Mouse (Mus musculus) neural tube, embryonic 15.5 days (tissue): ENCODE data around the gene Cmtm4. TPM values are rescaled to one million over a fixed set of nuclear protein-coding genes. Genes with fewer than 3 reads are reported as not detected.

Experiments used
- ATAC-seq: fragments of 200-750 bp; cut with Nextera tagmentation; 2 replicates; pipeline ENCODE4 v1.8.0; 2017; ENCODE audit warnings: mild to moderate bottlenecking, moderate TSS enrichment, moderate library complexity; ENCODE audit not compliant: low FRiP score
- H3K27ac ChIP-seq: fragments of 300-500 bp; sonication (generic); replicated peaks from 2 replicates; pipeline ENCODE4 v1.5.1; 2015; ENCODE audit warnings: mild to moderate bottlenecking, inconsistent platforms
- H3K27me3 ChIP-seq: fragments of 300-500 bp; sonication (generic); replicated peaks from 2 replicates; pipeline ENCODE4 v1.6.1; 2015; ENCODE audit warnings: inconsistent platforms
- H3K36me3 ChIP-seq: fragments of 300-500 bp; sonication (generic); 2 replicates; pipeline ENCODE4 v1.6.1; 2015; ENCODE audit warnings: inconsistent platforms
- H3K4me1 ChIP-seq: fragments of 300-500 bp; sonication (generic); 2 replicates; pipeline ENCODE4 v1.6.1; 2015; ENCODE audit warnings: inconsistent platforms
- H3K4me2 ChIP-seq: fragments of 300-500 bp; sonication (generic); 2 replicates; pipeline ENCODE4 v1.6.1; 2015; ENCODE audit warnings: inconsistent platforms, mild to moderate bottlenecking, moderate library complexity
- H3K4me3 ChIP-seq: fragments of 300-500 bp; sonication (generic); replicated peaks from 2 replicates; pipeline ENCODE4 v1.5.1; 2015; ENCODE audit warnings: mild to moderate bottlenecking, inconsistent platforms
- H3K9ac ChIP-seq: fragments of 300-500 bp; sonication (generic); replicated peaks from 2 replicates; pipeline ENCODE4 v1.6.1; 2015; ENCODE audit warnings: mild to moderate bottlenecking, inconsistent platforms
- H3K9me3 ChIP-seq: fragments of 300-500 bp; sonication (generic); replicated peaks from 2 replicates; pipeline ENCODE4 v1.6.1; 2016; ENCODE audit warnings: inconsistent platforms
- WGBS: fragments of 180-500 bp; shearing (Covaris S2); methylation state at CpG from one replicate; pipeline ENCODE4 v1.1.7; 2015; ENCODE audit warnings: mixed read lengths; 5-methylcytosine and 5-hydroxymethylcytosine counted together
- polyA plus RNA-seq: library from polyadenylated mRNA; unstranded; fragments of >200 nt; fragmentation: Nextera tagmentation; extraction: Ambion mirVana; gene quantifications from 2 replicates; pipeline ENCODE4 v1.2.1, GENCODE M21; 2015

Gene Cmtm4
- polyA plus RNA-seq, 1 experiment from 2014 or later: 2.4 TPM

DNA sequence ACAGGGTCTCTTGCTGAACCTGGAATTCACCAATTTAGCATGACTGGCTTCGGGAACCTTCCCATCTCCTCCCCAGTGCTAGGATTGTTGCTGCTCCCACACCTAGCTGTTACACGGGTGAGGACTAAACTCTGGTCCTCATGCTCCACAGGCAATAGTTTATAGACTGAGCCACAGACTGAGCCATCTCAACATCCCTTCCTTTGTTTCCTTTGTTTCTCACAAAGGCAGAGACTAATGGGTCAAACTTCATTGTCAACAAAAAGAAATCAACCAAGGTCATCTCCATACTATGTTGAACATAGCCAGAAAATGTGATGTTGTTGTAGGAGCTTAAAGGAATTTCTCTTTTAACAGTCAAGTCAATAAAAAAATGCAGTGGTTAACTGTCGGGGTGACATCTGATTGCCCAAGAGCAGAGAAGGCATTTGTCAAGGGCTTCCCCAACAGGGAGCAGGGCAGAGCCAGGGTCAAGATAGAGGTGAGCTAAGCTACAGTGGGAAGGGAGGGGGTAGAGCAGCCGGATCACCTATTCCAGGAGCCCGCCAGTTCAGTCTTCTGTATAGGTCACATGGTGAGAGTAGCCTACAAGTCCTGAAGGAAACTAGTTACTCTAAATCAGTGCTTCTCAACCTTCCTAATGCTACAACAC is 37.7 kb upstream of the Cmtm4 start:
- no peak overlapping the region for H3K9ac ChIP-seq
- H3K4me2 ChIP-seq: no peak overlapping the region
- no peaks in the 10 kb centered on the region for H3K9me3 ChIP-seq
- peaks cover 90% of the 10 kb centered on the region for H3K36me3 ChIP-seq
- H3K27ac ChIP-seq: no peak overlapping the region
- no peak for ATAC-seq
- no peaks in the 10 kb centered on the region for H3K27me3 ChIP-seq
- H3K4me3 ChIP-seq: no peak overlapping the region
- 91% methylated on average over 5 of the region's 5 CpGs for WGBS
- peaks cover 24% of the 10 kb centered on the region for H3K4me1 ChIP-seq

- Histone ChIP-seq H3K36me3 (peaks cover 94% of the 10 kb centered on the region), H3K4me3 (no peak overlapping the region), H3K9me3 (no peaks in the 10 kb centered on the region), H3K27ac (no peak overlapping the region), H3K27me3 (no peaks in the 10 kb centered on the region), H3K9ac (no peak overlapping the region), H3K4me1 (peaks cover 24% of the 10 kb centered on the region), H3K4me2 (no peak overlapping the region)
- 98% methylated on average over 6 of the region's 6 CpGs for WGBS
- no peak for ATAC-seq
These were observed 37.0 kb upstream of the Cmtm4 start for GRCm38 (mm10) chr8:104432656-104433055.

DNA sequence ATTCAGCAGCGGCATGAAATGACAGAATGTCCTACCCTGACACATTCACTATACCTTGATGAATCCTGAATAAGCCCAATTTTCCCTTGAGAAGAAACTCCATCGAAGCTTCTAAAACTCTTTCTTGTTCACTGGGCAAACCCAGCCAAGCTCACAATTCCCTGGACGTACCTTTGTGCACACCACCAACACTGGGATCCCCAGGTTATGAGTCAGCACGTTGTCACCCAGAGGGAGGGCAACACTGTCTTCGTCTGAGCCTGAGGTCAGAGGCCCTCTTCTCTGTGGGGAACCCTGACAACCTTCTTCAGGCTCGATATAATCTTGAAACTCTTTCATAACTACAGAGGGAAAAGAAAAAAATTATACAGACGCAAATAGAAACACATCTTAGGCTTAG is 34.6 kb upstream of the Cmtm4 start:
- ATAC-seq: no peak
- H3K9ac ChIP-seq: no peak overlapping the region
- no peaks in the 10 kb centered on the region for H3K27me3 ChIP-seq
- no peak overlapping the region for H3K27ac ChIP-seq
- H3K4me3 ChIP-seq: no peak overlapping the region
- 87% methylated on average over 7 of the region's 7 CpGs for WGBS
- peaks cover 94% of the 10 kb centered on the region for H3K36me3 ChIP-seq
- H3K9me3 ChIP-seq: no peaks in the 10 kb centered on the region
- no peak overlapping the region for H3K4me2 ChIP-seq
- peaks cover 8% of the 10 kb centered on the region for H3K4me1 ChIP-seq

DNA sequence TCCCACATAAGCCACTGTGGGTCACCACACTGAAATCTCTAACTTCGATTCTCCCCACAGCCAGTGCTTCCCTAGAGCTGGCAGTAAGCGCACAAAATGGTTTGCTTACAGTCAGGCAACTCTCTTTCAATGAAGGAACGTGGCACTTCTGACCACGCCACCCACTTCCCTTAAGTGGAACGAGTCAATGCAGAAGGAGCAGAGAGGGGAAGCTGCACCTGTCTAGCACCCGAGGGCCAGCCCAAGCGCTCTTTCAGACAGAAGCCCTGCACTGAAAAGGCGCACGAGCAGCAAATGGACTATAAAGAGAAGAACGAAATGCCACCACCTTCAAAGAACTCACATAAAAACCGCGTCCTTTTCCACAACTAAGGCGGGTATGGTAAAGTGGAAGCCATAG is 32.1 kb upstream of the Cmtm4 start:
- 90% methylated on average over 13 of the region's 13 CpGs for WGBS

DNA sequence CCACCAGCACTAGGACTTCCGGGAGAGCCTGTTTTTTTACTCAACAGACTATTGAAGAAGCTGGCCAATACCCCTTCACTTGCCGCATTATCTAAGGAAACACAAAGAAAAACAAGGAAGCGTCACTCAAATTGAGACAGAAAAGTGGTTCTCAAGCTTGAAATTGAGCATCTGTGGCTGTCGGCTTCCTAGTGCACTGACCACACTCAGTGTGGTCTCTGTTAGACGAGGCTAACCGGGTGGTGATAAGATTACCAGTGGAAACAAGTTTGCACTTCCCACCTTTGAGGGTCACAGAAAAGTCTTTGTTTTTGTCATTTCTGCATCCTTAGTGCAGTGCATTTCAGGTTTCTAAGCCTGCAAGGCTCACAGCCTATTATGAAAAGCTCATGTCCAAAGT is 26.7 kb upstream of the Cmtm4 start:
- H3K4me2 ChIP-seq: no peak overlapping the region
- no peak overlapping the region for H3K9ac ChIP-seq
- no peak for ATAC-seq
- no peaks in the 10 kb centered on the region for H3K27me3 ChIP-seq
- no peaks in the 10 kb centered on the region for H3K4me1 ChIP-seq
- no peak overlapping the region for H3K4me3 ChIP-seq
- no peak overlapping the region for H3K27ac ChIP-seq
- no peaks in the 10 kb centered on the region for H3K9me3 ChIP-seq
- 94% methylated on average over 6 of the region's 6 CpGs for WGBS
- peaks cover 92% of the 10 kb centered on the region for H3K36me3 ChIP-seq

More for the DNA sequence above, 32.1 kb upstream of the Cmtm4 start:
- ATAC-seq: no peak
- Histone ChIP-seq H3K9me3 (no peaks in the 10 kb centered on the region), H3K4me3 (no peak overlapping the region), H3K4me2 (no peak overlapping the region), H3K4me1 (no peaks in the 10 kb centered on the region), H3K9ac (no peak overlapping the region), H3K27ac (no peak overlapping the region), H3K27me3 (no peaks in the 10 kb centered on the region), H3K36me3 (peaks cover 93% of the 10 kb centered on the region)

DNA sequence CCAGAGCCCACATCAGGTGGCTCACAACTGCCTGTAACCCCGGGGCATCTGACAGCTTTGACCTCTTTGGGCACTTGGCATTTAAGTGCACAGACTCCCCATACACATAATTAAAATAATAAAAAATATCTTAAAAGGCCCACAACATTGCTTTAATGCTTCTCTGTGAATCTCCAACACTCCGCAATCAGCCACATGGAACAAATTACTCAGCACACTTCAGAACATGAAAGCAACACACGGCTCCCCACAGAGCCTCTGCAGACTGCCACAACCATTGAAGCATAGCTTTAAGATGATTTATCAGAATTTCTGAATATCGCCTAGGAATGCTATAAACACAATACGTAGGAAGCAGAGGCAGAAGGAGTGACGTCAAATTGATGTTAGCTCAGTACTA is 20.4 kb upstream of the Cmtm4 start:
- Histone ChIP-seq H3K27ac (no peak overlapping the region), H3K9me3 (no peaks in the 10 kb centered on the region), H3K4me2 (no peak overlapping the region), H3K36me3 (peaks cover 35% of the 10 kb centered on the region), H3K9ac (no peak overlapping the region), H3K4me1 (no peaks in the 10 kb centered on the region), H3K27me3 (no peaks in the 10 kb centered on the region), H3K4me3 (no peak overlapping the region)
- no peak for ATAC-seq
- WGBS: 76% methylated on average over 6 of the region's 6 CpGs

DNA sequence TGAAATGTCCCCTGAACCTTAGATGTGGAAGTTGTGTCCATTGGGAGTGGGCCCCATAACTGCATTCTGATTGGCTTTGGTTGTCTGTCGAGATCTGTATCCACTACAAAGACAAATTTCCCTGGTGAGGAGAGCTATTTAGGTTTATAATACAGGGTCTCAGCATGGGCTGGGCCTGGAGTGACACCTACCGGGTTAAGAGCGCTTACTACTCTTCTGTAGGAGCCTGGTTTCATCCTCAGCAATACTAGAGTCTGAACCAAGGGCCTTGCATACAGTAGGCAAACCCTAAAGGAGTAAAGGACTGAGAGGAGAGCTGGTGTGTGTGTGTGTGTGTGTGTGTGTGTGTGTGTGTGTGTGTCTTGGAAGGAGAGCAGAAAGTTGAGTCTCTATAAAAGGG is 18.6 kb upstream of the Cmtm4 start:
- Histone ChIP-seq H3K9me3 (no peaks in the 10 kb centered on the region), H3K27me3 (no peaks in the 10 kb centered on the region), H3K4me1 (no peaks in the 10 kb centered on the region), H3K27ac (no peak overlapping the region), H3K4me2 (no peak overlapping the region), H3K9ac (no peak overlapping the region), H3K36me3 (peaks cover 17% of the 10 kb centered on the region), H3K4me3 (no peak overlapping the region)
- ATAC-seq: peak; percentile 56
- 44% methylated on average over 3 of the region's 3 CpGs for WGBS

DNA sequence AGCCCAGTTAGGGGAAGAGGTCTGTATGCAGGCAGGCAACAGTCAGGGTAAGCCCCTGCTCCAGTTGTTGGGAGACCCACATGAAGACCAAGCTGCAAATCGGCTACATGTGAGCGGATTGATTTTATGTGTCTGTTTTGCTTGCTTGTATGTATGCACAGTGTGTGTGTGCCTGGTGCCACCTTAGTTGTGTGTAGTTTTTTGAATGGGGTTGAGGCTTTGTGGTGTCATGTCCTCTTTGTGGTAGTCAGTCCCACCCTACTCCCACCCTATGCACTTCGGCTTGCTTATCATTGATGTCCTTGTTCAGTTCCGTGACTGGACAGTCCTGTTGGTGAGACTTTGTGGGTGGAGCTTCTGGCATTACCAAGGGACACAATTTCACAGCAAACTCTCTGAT is 18.2 kb upstream of the Cmtm4 start:
- Histone ChIP-seq H3K36me3 (peaks cover 13% of the 10 kb centered on the region), H3K4me2 (no peak overlapping the region), H3K9ac (no peak overlapping the region), H3K9me3 (no peaks in the 10 kb centered on the region), H3K27ac (no peak overlapping the region), H3K4me3 (no peak overlapping the region), H3K27me3 (no peaks in the 10 kb centered on the region), H3K4me1 (no peaks in the 10 kb centered on the region)
- ATAC-seq: 0 out of 2 replicates have a peak, but pooled peaks have one; percentile 6
- 86% methylated on average over 4 of the region's 4 CpGs for WGBS

DNA sequence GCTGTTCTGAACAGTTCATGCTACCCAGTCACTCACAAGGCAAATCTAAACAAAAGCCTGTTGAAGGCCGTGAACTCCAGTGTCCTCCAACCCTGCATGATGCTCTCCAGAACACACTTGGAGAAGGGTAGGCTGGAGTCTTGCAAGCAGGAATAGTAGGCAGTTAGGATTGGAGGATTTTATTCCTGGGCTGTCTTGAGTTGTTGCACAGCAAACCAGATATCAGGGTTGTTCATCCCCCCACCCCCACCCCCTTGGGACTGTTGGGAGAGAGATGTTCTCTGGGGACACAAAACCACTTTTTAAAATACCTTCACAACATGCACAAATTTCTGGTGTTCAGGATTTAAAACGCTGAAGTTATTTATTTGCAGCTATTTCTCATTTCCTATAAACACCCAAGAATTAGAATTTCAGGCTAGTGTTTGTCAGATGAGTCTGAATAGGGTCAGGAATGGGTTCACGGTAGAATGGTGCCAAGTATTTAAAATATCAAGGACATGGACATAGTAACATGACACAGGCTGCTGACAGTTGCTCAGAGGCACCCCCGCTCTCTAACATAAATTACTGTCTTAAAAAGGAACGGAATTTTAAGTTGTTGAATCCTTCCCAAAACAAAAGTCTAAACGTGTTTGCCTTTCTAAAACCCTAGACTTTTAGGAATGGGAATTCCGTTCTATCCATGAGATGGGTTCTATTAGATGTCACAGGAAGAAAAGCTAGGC is 17.4 kb upstream of the Cmtm4 start:
- WGBS: 75% methylated on average over 7 of the region's 7 CpGs

GRCm38 (mm10) chr8:104411972-104412371 is 16.4 kb upstream of the Cmtm4 start:
- Histone ChIP-seq H3K4me3 (no peak overlapping the region), H3K9ac (no peak overlapping the region), H3K4me2 (no peak overlapping the region), H3K27me3 (no peaks in the 10 kb centered on the region), H3K36me3 (no peaks in the 10 kb centered on the region), H3K4me1 (no peaks in the 10 kb centered on the region), H3K27ac (no peak overlapping the region), H3K9me3 (no peaks in the 10 kb centered on the region)
- WGBS: 86% methylated on average over 3 of the region's 3 CpGs
- no peak for ATAC-seq

More for the DNA sequence above, 17.4 kb upstream of the Cmtm4 start:
- no peak overlapping the region for H3K9ac ChIP-seq
- H3K4me1 ChIP-seq: no peaks in the 10 kb centered on the region
- no peak overlapping the region for H3K4me2 ChIP-seq
- peaks cover 7% of the 10 kb centered on the region; the same call in 1 of the 2 replicates for H3K36me3 ChIP-seq
- no peak overlapping the region for H3K4me3 ChIP-seq
- no peak for ATAC-seq
- H3K27ac ChIP-seq: no peak overlapping the region
- no peaks in the 10 kb centered on the region for H3K27me3 ChIP-seq
- no peaks in the 10 kb centered on the region for H3K9me3 ChIP-seq

DNA sequence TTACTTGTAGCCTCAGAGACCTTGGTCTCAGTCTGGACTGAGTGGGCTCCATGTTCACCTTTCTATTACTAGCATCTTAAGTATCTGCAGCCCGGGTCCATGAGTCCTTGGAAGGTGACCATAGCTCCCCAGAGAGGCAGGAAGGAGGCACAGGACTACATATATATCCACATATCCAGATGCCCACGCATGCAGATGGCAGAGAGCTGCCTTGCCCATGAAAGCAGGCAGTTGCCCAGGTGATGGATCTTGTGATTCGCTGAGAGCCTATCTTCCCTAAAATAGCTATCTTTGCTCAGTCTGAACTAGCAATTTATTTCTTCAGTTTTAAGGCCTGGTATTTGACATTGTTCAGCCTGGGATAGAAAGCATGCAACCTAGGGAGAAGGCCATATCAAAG is 15.9 kb upstream of the Cmtm4 start:
- H3K4me2 ChIP-seq: no peak overlapping the region
- WGBS: 93% methylated on average over 3 of the region's 3 CpGs
- no peaks in the 10 kb centered on the region for H3K27me3 ChIP-seq
- ATAC-seq: no peak
- H3K4me3 ChIP-seq: no peak overlapping the region
- no peaks in the 10 kb centered on the region for H3K9me3 ChIP-seq
- no peak overlapping the region for H3K27ac ChIP-seq
- no peaks in the 10 kb centered on the region for H3K36me3 ChIP-seq
- H3K4me1 ChIP-seq: no peaks in the 10 kb centered on the region
- no peak overlapping the region for H3K9ac ChIP-seq

- no peak overlapping the region for H3K27ac ChIP-seq
- no peak for ATAC-seq
- no peaks in the 10 kb centered on the region for H3K27me3 ChIP-seq
- H3K36me3 ChIP-seq: no peaks in the 10 kb centered on the region
- H3K9me3 ChIP-seq: no peaks in the 10 kb centered on the region
- H3K9ac ChIP-seq: no peak overlapping the region
- H3K4me3 ChIP-seq: no peak overlapping the region
- 49% methylated on average over 7 of the region's 7 CpGs for WGBS
- H3K4me2 ChIP-seq: no peak overlapping the region
- no peaks in the 10 kb centered on the region for H3K4me1 ChIP-seq
These were observed 15.1 kb upstream of the Cmtm4 start for GRCm38 (mm10) chr8:104410628-104411273.
